Mouse (Mus musculus) embryonic stem cell, embryonic (primary cell): ENCODE measurements at regions not wholly inside any gene's neighbourhood (a gene's known extent, or its start where the extent isn't known, plus 50 kb on each side); places are given as distances from the start of the nearest gene placed in this dataset.

Experiments
- CTCF ChIA-PET, 4 experiments: fragments of 300-600 bp in 2 of 4; fragments of 350-600 bp in 2 of 4; sonication (Branson Sonifier 250); formaldehyde crosslinking; loops; one replicate each; lab custom pipeline; 2022; ENCODE audit warnings: inconsistent platforms in 2 of 4; lab: Charles Lee
- POLR2A ChIA-PET, 4 experiments: fragments of 300-600 bp in 2 of 4; fragments of 350-600 bp in 2 of 4; sonication (Branson Sonifier 250); formaldehyde crosslinking; loops; one replicate each; lab custom pipeline; 2022; ENCODE audit warnings: antibody characterized with exemption in 4 of 4, inconsistent platforms in 1 of 4; lab: Charles Lee

GRCm38 (mm10) chr16:77354201-77354712 lies 247.6 kb downstream of the Gm11146 start:
- ChIA-PET POLR2A (interaction anchor here in 1 of 4 experiments (0.8 kb wide), 1 partner anchor 18 kb away, joined by 3 read pairs; no protein-coding TSS in a partner anchor), CTCF (no interaction called here)

GRCm38 (mm10) chr16:77346128-77346527 lies 255.8 kb downstream of the Gm11146 start:
- CTCF ChIA-PET: no interaction called here
- POLR2A ChIA-PET: no interaction called here

- ChIA-PET CTCF (no interaction called here), POLR2A (no interaction called here)
These were observed 269.6 kb downstream of the Gm11146 start for GRCm38 (mm10) chr16:77332285-77332684.

GRCm38 (mm10) chr16:77330996-77331395 lies 270.9 kb downstream of the Gm11146 start:
- POLR2A ChIA-PET: no interaction called here
- CTCF ChIA-PET: no interaction called here

GRCm38 (mm10) chr16:77329711-77330530 lies 272.0 kb downstream of the Gm11146 start:
- ChIA-PET POLR2A (no interaction called here), CTCF (interaction anchor here in 1 of 4 experiments (0.6 kb wide), 1 partner anchor 17 kb away, joined by 3 read pairs; no protein-coding TSS in a partner anchor)

GRCm38 (mm10) chr16:77329160-77329691 lies 272.7 kb downstream of the Gm11146 start:
- ChIA-PET CTCF (interaction anchor here in 1 of 4 experiments (0.6 kb wide), 1 partner anchor 16 kb away, joined by 3 read pairs; no protein-coding TSS in a partner anchor), POLR2A (no interaction called here)

GRCm38 (mm10) chr16:77328628-77329159 lies 273.2 kb downstream of the Gm11146 start:
- ChIA-PET CTCF (no interaction called here), POLR2A (no interaction called here)

GRCm38 (mm10) chr16:77328049-77328448 lies 273.8 kb downstream of the Gm11146 start:
- CTCF ChIA-PET: no interaction called here
- POLR2A ChIA-PET: interaction anchor here in 1 of 4 experiments (0.5 kb wide), 1 partner anchor 199 kb away, joined by 5 read pairs; no protein-coding TSS in a partner anchor

GRCm38 (mm10) chr16:77322338-77322737 lies 279.6 kb downstream of the Gm11146 start:
- POLR2A ChIA-PET: no interaction called here
- CTCF ChIA-PET: no interaction called here

- POLR2A ChIA-PET: no interaction called here
These were observed 283.7 kb downstream of the Gm11146 start for GRCm38 (mm10) chr16:77318150-77318549.

GRCm38 (mm10) chr16:77315354-77315753 lies 286.5 kb downstream of the Gm11146 start:
- POLR2A ChIA-PET: no interaction called here
- CTCF ChIA-PET: no interaction called here

More at GRCm38 (mm10) chr16:77318150-77318549, 283.7 kb downstream of the Gm11146 start:
- CTCF ChIA-PET: no interaction called here

GRCm38 (mm10) chr16:77313195-77313594 lies 288.7 kb downstream of the Gm11146 start:
- CTCF ChIA-PET: interaction anchor here in 1 of 4 experiments (0.5 kb wide), 1 partner anchor 16 kb away, joined by 3 read pairs; no protein-coding TSS in a partner anchor
- POLR2A ChIA-PET: interaction anchor here in 1 of 4 experiments (0.5 kb wide), 1 partner anchor 753 kb away, joined by 4 read pairs; no protein-coding TSS in a partner anchor

- ChIA-PET POLR2A (no interaction called here), CTCF (interaction anchor here in 1 of 4 experiments (0.5 kb wide), 1 partner anchor 86 kb away, joined by 5 read pairs; no protein-coding TSS in a partner anchor)
These were observed 288.0 kb downstream of the Usp25 start for GRCm38 (mm10) chr16:77301270-77302171.

- CTCF ChIA-PET: interaction anchor here in 1 of 4 experiments (0.5 kb wide), 1 partner anchor 86 kb away, joined by 5 read pairs; no protein-coding TSS in a partner anchor
These were observed 287.2 kb downstream of the Usp25 start for GRCm38 (mm10) chr16:77300572-77301213.

GRCm38 (mm10) chr16:77295574-77296355 lies 282.3 kb downstream of the Usp25 start:
- POLR2A ChIA-PET: no interaction called here
- CTCF ChIA-PET: no interaction called here

More at GRCm38 (mm10) chr16:77300572-77301213, 287.2 kb downstream of the Usp25 start:
- POLR2A ChIA-PET: no interaction called here

- CTCF ChIA-PET: no interaction called here
- POLR2A ChIA-PET: no interaction called here
These were observed 278.8 kb downstream of the Usp25 start for GRCm38 (mm10) chr16:77292317-77292771.

- CTCF ChIA-PET: no interaction called here
- POLR2A ChIA-PET: no interaction called here
These were observed 278.3 kb downstream of the Usp25 start for GRCm38 (mm10) chr16:77291723-77292316.
